In the genomic region with DNA sequence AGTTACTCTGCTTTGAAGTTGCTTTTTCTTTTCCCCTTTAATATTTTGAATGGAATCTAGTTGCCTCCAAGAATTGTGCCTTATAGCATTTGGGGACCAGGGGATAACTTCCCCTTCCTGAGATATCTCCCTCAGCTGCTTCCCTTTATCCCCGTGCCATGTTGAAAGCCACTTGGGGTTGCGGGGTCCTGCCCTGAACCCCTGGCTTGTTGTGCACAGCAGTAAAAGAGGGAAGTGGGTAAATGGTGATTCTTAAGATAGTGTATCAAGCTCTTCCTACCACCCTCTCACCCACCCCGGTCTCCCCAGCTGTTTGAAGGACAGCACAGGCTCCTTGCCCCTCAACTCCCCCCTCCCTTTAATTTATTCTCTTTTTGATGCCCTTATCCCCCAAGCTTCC, we compare ENCODE assay signal across 13 mouse cellular contexts. TPM values are rescaled to one million over a fixed set of nuclear protein-coding genes. Genes with fewer than 3 reads are reported as not detected.
"Had no signal": no experiment of that assay in that cellular context is flagged by ENCODE, and none has a peak within 500 bp of the region (broad histone marks: within the 10 kb centered on the region; RNA-seq: fewer than 3 reads in every experiment).

No protein-coding gene starts in this region.

- H3K27ac ChIP-seq: kidney, postnatal 0 days; limb, embryonic 13.5 days; liver, embryonic 14.5 days; midbrain, embryonic 10.5 days; neural tube, embryonic 12.5 days; stomach, embryonic 15.5 days had no signal

- H3K9me3 ChIP-seq: limb, embryonic 13.5 days; midbrain, embryonic 10.5 days; neural tube, embryonic 12.5 days; stomach, embryonic 15.5 days had no signal

- H3K4me3 ChIP-seq: limb, embryonic 13.5 days; neural tube, embryonic 12.5 days; stomach, embryonic 15.5 days had no signal

- H3K27me3 ChIP-seq: limb, embryonic 13.5 days; neural tube, embryonic 12.5 days; stomach, embryonic 15.5 days had no signal

RNA-seq across cellular contexts. Expression of gene Mfrp, which starts 6.8 kb away (rescaled TPM):
- total RNA-seq: left cerebral cortex, postnatal 4 days; liver, adult 2 months; monocyte, adult 5-6 weeks; neutrophil, adult 5-6 weeks had no signal
- polyA plus RNA-seq: liver, adult 2 months; liver, embryonic 14.5 days had no signal

RNA-seq across cellular contexts. Expression of gene C1qtnf5, which starts 12.3 kb away (rescaled TPM):
- total RNA-seq: monocyte, adult 5-6 weeks; neutrophil, adult 5-6 weeks had no signal

RNA-seq across cellular contexts. Expression of gene Gm49380, which starts 18.6 kb away (rescaled TPM):
- total RNA-seq: left cerebral cortex, postnatal 10 days; monocyte, adult 5-6 weeks; neutrophil, adult 5-6 weeks had no signal
- polyA plus RNA-seq: kidney, postnatal 0 days; liver, adult 2 months; spleen, adult 2 months; thymus, adult 2 months had no signal
